In the genomic region with DNA sequence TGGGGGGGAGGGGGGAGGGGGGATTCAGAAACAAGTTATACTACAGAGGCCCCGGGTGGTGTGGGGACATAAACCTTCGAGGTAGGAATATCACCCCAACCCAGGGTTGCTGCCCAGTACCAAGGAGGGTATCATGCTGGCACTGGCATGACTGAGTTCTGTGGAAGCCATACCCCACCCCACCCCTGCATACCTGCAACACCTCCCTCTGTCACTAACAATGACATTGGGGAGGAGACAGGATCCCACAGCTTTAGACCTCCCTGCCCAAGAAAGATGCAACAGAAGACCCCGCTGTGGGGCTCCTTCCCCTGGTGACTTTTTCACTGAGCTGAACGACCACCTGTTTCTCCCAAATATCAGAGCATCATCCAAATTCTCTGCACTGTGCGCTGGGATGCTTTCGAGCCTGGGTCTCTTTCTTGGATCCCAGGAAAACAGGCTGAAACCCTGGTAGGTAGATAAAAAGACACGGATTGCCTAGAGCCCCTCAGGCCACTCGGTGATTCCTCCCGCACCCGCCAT, we compare ENCODE assay signal across 9 mouse cellular contexts.
A peak's percentile ranks its signal among the peaks of the same experiment; 100 is the strongest.
DNase-seq lines count a peak whose midpoint lies in the region; ATAC-seq lines count a peak whose summit lies in the region.
"Had no signal": no experiment of that assay in that cellular context is flagged by ENCODE, and none has a peak within 500 bp of the region (broad histone marks: within the 10 kb centered on the region; RNA-seq: fewer than 3 reads in every experiment).

No protein-coding gene starts in this region.

- no peak for ATAC-seq in heart, embryonic 16.5 days (replicated peaks; ENCODE audit: extremely low read depth, insufficient read depth, low FRiP score)
- ATAC-seq in embryonic facial prominence, embryonic 11.5 days (replicated peaks; ENCODE audit: insufficient number of reproducible peaks, low FRiP score, low TSS enrichment, low read depth): no peak
- no peak for ATAC-seq in hindbrain, embryonic 14.5 days (ENCODE audit: low FRiP score)
- no peak for ATAC-seq in midbrain, embryonic 14.5 days (ENCODE audit: low FRiP score, low TSS enrichment)

- H3K27me3 ChIP-seq in heart, embryonic 16.5 days (ENCODE audit: control insufficient read depth, insufficient read depth, low read length): no peaks in the 10 kb centered on the region
- no peaks in the 10 kb centered on the region for H3K27me3 ChIP-seq in embryonic facial prominence, embryonic 11.5 days (ENCODE audit: control insufficient read depth, insufficient read depth, low read length)
- H3K27me3 ChIP-seq in hindbrain, embryonic 14.5 days (ENCODE audit: control insufficient read depth, insufficient read depth, low read length): no peaks in the 10 kb centered on the region
- no peaks in the 10 kb centered on the region for H3K27me3 ChIP-seq in midbrain, embryonic 14.5 days (ENCODE audit: control insufficient read depth, insufficient read depth, low read length)

- H3K36me3 ChIP-seq in heart, embryonic 16.5 days (ENCODE audit: control insufficient read depth, insufficient read depth): no peaks in the 10 kb centered on the region
- no peaks in the 10 kb centered on the region for H3K36me3 ChIP-seq in embryonic facial prominence, embryonic 11.5 days (replicated peaks; ENCODE audit: control insufficient read depth, insufficient read depth, low read depth, low read length)
- H3K36me3 ChIP-seq in hindbrain, embryonic 14.5 days (replicated peaks; ENCODE audit: control insufficient read depth, insufficient read depth): no peaks in the 10 kb centered on the region
- H3K36me3 ChIP-seq in midbrain, embryonic 14.5 days (ENCODE audit: control insufficient read depth, insufficient read depth, low read length): no peaks in the 10 kb centered on the region

- WGBS in heart, embryonic 16.5 days: 26% methylated on average over 10 of the region's 10 CpGs
- 10% methylated on average over 10 of the region's 10 CpGs for WGBS in embryonic facial prominence, embryonic 11.5 days
- 19% methylated on average over 10 of the region's 10 CpGs for WGBS in hindbrain, embryonic 14.5 days
- 13% methylated on average over 10 of the region's 10 CpGs for WGBS in midbrain, embryonic 14.5 days

- H3K9ac ChIP-seq in heart, embryonic 16.5 days (ENCODE audit: low read length): peak overlapping the region; percentile 72
- peak overlapping the region; percentile 86 for H3K9ac ChIP-seq in embryonic facial prominence, embryonic 11.5 days (replicated peaks; ENCODE audit: low read length)
- H3K9ac ChIP-seq in hindbrain, embryonic 14.5 days: peak overlapping the region; percentile 83
- peak overlapping the region; percentile 71 for H3K9ac ChIP-seq in midbrain, embryonic 14.5 days (replicated peaks; ENCODE audit: low read length)

- H3K9me3 ChIP-seq in heart, embryonic 16.5 days (replicated peaks; ENCODE audit: control insufficient read depth, low read length): no peaks in the 10 kb centered on the region
- no peaks in the 10 kb centered on the region for H3K9me3 ChIP-seq in embryonic facial prominence, embryonic 11.5 days (replicated peaks; ENCODE audit: control insufficient read depth, low read length)
- no peaks in the 10 kb centered on the region for H3K9me3 ChIP-seq in hindbrain, embryonic 14.5 days (ENCODE audit: control insufficient read depth, low read length)
- H3K9me3 ChIP-seq in midbrain, embryonic 14.5 days (ENCODE audit: control insufficient read depth, low read length): no peaks in the 10 kb centered on the region

- peak overlapping the region; percentile 77 for H3K4me2 ChIP-seq in heart, embryonic 16.5 days (ENCODE audit: low read depth, low read length)
- peak overlapping the region; percentile 54 for H3K4me2 ChIP-seq in embryonic facial prominence, embryonic 11.5 days (ENCODE audit: low read depth, low read length)
- H3K4me2 ChIP-seq in hindbrain, embryonic 14.5 days (replicated peaks): peak overlapping the region; percentile 92
- peak overlapping the region; percentile 71 for H3K4me2 ChIP-seq in midbrain, embryonic 14.5 days (ENCODE audit: low read length)

- peak overlapping the region; percentile 67; the same call in 1 of the 2 replicates for H3K27ac ChIP-seq in heart, embryonic 16.5 days (ENCODE audit: low read length)
- H3K27ac ChIP-seq in embryonic facial prominence, embryonic 11.5 days (replicated peaks; ENCODE audit: low read depth, low read length): peak overlapping the region; percentile 97
- peak overlapping the region; percentile 98 for H3K27ac ChIP-seq in hindbrain, embryonic 14.5 days
- peak overlapping the region; percentile 98 for H3K27ac ChIP-seq in midbrain, embryonic 14.5 days (replicated peaks; ENCODE audit: low read depth, low read length)
- H3K27ac ChIP-seq: macrophage had no signal

- peak overlapping the region; percentile 55 for H3K4me3 ChIP-seq in heart, embryonic 16.5 days (ENCODE audit: low read length)
- peak overlapping the region; percentile 15 for H3K4me3 ChIP-seq in embryonic facial prominence, embryonic 11.5 days (ENCODE audit: low read depth, low read length)
- peak overlapping the region; percentile 32 for H3K4me3 ChIP-seq in hindbrain, embryonic 14.5 days (replicated peaks; ENCODE audit: low read length)
- peak overlapping the region; percentile 30 for H3K4me3 ChIP-seq in midbrain, embryonic 14.5 days (replicated peaks; ENCODE audit: low read depth, low read length)

- no peak for DNase-seq in heart, adult 8-10 months (ENCODE audit: low spot score)
- no peak for DNase-seq in embryonic facial prominence, embryonic 11.5 days (ENCODE audit: low spot score)
- DNase-seq in hindbrain, embryonic 14.5 days (ENCODE audit: low spot score): no peak
- no peak for DNase-seq in midbrain, embryonic 14.5 days
- DNase-seq in adrenal gland, postnatal 36 days: no peak
- DNase-seq in adrenal gland, adult 2 months: no peak
- DNase-seq in embryo, embryonic 10 days (ENCODE audit: low spot score): no peak

- peaks cover 26% of the 10 kb centered on the region for H3K4me1 ChIP-seq in heart, embryonic 16.5 days (ENCODE audit: control insufficient read depth, insufficient read depth, low read length)
- peaks cover 22% of the 10 kb centered on the region for H3K4me1 ChIP-seq in embryonic facial prominence, embryonic 11.5 days (ENCODE audit: control insufficient read depth, insufficient read depth, low read length)
- peaks cover 48% of the 10 kb centered on the region for H3K4me1 ChIP-seq in hindbrain, embryonic 14.5 days (replicated peaks; ENCODE audit: control insufficient read depth, insufficient read depth, low read length)
- peaks cover 37% of the 10 kb centered on the region for H3K4me1 ChIP-seq in midbrain, embryonic 14.5 days (ENCODE audit: control insufficient read depth, insufficient read depth, low read length)
